Mouse (Mus musculus): Measurements from ENCODE around the gene Aga.
A peak's percentile ranks its signal among the peaks of the same experiment; 100 is the strongest.
"Not testable (repeated sequence)": the region's sequence is repeated elsewhere in the genome, so short reads cannot be mapped to it uniquely, and the experiment has no call there.

Aga gene

GRCm38 (mm10) chr8:53511551-53512127 lies at the start of gene Aga:
Aga (plus strand) TSS chr8:53511727.
- DNase-seq (ENCODE audit: low read depth): peak; percentile 93

- DNase-seq (ENCODE audit: low read depth): no peak
Measured at GRCm38 (mm10) chr8:53489063-53489462, 22.5 kb upstream of the Aga start.

- DNase-seq (ENCODE audit: low read depth): no peak
Measured at GRCm38 (mm10) chr8:53496216-53496615, 15.3 kb upstream of the Aga start.

GRCm38 (mm10) chr8:53496885-53497326 lies 14.6 kb upstream of the Aga start:
- DNase-seq (ENCODE audit: low read depth): no peak

- DNase-seq (ENCODE audit: low read depth): not testable (repeated sequence)
Measured at GRCm38 (mm10) chr8:53538049-53538448, 26.5 kb downstream of the Aga start.

- no peak for DNase-seq (ENCODE audit: low read depth)
Measured at GRCm38 (mm10) chr8:53539585-53539984, 28.1 kb downstream of the Aga start.

GRCm38 (mm10) chr8:53562441-53563040 lies 51.0 kb downstream of the Aga start:
- DNase-seq (ENCODE audit: low read depth): no peak

GRCm38 (mm10) chr8:53566223-53566622 lies 54.7 kb downstream of the Aga start:
- no peak for DNase-seq (ENCODE audit: low read depth)

Measured in naive thymus-derived CD4-positive, alpha-beta T cell, adult 2 months (primary cell).